Mouse (Mus musculus): ENCODE data around the gene Rpl28.

Gene Rpl28

DNA sequence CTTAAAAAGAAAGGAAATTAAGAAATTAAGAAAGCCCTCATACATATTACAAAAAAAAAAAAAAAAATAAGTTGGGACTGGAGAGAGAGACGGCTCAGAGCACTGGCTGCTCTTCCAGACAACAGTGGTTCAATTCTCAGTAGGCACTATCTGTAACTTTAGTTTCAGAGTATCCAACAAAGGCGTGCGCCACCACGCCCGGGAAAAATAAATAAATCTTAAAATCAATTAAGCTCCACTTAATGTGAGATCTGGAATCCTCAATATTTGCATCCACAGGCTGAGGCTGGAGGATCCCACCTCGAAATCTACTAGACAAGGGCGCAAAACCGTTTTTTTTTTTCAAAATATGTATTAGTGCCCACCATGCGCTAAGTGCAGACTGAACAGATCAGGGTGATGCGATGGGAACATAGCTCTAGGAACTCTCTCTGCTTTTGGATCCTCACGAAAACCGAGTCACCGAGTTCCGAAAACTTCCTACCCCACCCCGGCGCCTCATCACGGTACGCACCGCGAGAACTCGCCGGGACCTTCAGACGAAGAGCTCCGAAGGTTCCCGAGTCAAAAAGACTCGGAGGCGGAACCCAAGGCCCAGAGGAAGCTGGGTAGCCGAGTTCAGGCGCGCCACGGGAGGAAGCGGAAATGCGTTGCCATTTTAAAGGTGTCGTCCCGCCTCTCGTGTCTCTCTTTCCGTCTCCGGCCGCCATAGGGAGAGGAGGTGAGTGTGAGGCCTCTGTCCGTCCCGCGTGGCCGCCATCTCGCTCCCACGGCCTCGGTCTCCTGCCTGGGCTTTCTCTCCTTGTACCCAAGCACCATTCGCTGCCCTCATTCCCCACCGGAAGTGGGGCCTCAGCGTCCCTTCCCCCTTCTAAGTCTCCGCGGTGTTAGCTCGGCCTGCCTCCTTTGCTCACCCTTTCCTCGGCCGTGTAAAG lies at the start of gene Rpl28:
Gene Rpl28 (plus strand): TSS at position 597 of the 935 bp plus-strand sequence.
- DNase-seq (ENCODE audit: low spot score): peak; percentile 95

DNA sequence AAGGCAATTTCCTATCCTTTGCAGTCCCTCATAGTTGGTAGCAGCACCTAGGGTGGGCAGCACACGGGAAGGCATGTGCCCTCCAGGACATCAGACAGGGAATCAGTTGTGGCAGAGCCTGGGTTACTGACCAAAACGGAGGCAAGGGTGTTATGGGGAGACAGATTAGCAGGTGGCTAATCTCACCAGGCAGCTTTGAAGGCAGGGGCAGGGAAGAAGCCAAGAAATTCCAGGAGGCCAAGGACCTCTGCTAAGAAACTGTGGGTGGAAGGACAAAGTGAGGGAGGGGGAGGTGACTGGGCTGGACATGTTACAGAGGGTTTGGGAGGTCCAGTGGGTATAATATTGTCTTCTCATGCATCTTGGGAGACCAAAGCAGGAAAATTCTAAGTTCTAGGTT lies 49.3 kb upstream of the Rpl28 start:
- peak; percentile 20 for DNase-seq (ENCODE audit: low spot score)

DNA sequence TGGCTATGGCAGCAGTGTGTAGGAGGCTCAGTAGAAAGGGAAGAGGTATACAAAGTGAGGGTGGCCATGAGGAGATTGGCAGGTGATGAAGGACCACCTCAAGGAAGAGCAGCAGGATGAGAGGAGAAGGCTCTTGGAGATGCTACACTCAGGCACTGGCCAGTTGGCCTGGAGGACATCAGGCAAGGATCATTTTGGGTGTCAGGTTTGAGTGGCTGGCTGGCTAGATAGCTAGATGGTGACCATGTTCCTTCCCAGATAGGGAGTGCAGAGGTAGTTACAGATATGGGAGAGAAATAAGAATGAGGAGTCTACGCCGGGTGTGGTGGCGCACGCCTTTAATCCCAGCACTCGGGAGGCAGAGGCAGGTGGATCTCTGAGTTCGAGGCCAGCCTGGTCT lies 47.8 kb upstream of the Rpl28 start:
- DNase-seq (ENCODE audit: low spot score): no peak

DNA sequence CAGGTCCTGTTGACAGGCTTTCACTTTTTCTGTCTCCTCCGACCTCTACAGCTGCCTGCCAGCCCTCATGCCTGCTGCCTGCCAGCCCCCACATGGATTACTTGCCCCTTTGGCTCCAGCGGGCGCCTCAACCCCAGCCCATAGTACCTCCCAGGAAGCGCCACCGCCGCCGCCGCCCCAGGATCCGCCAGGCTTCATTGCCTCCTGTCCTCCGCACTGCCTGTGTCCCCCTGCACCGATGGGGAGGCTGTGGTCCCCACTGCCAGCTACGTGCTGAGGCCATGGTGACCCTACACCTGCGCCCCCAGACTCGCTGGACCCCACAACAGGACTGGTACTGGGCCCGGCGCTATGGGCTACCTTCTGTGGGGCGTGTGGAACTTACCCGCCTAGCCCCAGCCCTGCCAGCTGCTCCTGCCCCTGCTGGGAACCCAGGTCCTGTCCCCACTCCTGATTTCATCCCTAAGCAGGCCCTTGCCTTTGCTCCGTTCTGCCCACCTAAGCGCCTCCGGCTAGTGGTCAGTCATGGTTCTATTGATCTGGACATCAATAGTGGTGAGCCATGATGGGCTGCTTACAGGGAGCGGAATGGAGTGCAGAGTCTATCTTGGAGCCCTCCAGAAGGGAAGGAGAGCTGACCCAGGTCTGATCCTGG lies 46.2 kb upstream of the Rpl28 start:
- no peak for DNase-seq (ENCODE audit: low spot score)

DNA sequence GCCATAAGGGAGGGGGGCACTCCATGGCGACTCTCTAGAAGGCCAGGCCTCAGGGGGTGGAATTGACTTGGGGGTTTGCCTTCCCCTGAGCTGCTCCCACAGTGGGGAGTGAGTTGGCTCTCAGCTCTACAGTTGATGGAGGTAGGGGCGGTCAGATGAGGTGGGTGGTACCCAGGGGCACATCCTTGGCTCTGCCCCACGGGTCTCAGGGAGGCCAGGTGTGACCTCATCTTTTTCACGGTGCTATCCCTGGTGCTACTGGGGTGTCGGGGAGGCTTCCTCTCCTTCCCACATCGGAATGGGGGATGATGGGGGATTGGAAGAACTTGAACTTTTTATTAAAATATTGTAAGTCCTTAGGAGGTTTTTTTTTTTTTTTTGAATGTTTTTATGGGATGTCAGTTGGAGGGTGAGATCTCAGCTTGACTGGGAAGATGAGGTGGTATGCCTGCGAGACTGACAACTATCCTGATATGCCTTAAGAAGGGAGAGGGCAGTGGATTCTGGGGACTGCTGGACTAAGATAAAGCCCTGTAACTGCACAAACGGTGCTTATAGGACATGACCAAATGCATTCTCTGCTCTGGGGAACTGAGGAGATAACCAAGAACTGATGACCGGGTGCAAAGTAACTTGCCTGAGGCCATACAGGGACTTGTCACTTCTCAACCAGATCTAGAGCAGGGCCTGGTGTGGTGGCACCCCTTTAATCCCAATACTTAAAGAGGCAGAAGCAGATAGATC lies 45.3 kb upstream of the Rpl28 start:
- no peak for DNase-seq (ENCODE audit: low spot score)

DNA sequence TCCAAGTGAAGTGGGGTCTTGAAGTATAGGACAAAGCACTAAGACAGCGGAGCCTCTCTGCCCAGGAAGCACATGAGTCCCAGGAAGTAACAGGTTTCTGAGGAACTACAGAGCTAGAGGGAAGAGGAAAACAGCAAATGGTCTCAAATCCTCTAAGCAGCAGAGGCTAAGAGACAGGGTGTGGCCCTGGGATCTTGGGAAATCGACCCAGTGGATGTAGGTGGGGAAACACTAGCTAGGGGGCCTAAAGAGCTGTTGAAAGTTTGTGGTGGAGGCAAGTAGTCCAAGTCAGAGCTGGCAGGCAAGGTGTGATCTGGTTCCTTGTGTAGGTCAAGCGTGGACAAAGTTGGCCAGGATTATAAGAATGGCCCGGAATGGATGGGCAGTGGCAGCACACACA lies 44.4 kb upstream of the Rpl28 start:
- no peak for DNase-seq (ENCODE audit: low spot score)

DNA sequence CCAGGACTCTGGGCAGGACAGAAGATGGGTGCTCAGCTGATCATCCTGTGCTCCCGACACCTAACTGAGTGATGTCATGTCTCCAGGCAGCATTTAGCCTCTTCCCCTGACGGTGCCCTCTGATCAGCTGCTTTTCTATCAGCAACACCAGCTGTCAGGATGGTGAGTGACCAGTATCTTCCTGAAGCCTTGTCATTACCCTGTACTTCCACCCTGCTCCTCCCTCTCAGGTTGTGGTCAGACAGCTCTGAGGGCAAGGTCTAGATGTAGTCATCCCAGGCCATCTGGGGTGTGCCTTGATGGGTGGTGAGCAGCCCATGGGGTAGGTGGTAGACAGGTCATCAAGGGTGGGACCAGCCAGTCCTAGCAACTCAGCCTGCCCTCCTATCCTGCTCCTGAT lies 43.5 kb upstream of the Rpl28 start:
- DNase-seq (ENCODE audit: low spot score): no peak

DNA sequence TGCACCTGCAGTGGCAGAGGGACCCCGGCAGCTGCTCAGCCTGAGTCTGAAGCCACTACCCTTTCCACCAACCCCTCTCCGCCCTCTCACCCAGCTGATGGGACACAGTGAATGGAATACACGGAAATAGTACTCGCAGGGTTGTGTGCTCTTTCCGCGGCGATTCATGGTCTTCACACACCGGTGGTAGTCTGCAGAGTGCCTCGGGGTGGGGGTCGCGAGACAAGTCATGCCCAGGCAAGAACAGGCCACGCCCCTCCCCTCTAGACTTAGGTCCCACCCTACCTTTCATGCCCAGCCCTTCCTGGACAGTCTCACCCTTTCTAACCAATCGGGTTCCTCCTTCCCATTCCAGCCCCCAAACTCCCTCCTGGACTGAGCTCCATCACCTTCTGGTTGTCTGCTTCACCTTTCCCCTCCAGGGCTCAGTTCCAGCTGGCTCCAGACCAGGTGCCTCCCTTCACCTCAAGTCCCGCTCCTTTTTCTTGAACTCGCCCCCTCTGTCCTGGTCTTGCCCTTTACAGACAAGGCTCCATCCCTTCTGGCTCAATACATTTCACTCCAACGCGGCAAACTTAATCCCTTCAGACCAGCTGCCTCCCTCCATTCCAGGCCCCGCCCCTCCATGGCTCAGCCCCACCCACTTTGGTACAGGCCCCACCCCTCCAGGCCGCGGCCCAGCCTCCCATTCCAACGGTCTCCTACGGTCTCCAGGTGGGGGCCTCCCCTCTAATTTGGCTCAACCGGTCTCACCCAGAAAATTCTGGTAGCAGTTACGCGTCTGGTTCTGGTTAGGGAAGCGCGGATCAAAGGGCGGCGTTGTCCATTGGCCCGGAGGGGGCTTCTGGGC lies 40.5 kb upstream of the Rpl28 start:
- peak; percentile 80 for DNase-seq (ENCODE audit: low spot score)

DNA sequence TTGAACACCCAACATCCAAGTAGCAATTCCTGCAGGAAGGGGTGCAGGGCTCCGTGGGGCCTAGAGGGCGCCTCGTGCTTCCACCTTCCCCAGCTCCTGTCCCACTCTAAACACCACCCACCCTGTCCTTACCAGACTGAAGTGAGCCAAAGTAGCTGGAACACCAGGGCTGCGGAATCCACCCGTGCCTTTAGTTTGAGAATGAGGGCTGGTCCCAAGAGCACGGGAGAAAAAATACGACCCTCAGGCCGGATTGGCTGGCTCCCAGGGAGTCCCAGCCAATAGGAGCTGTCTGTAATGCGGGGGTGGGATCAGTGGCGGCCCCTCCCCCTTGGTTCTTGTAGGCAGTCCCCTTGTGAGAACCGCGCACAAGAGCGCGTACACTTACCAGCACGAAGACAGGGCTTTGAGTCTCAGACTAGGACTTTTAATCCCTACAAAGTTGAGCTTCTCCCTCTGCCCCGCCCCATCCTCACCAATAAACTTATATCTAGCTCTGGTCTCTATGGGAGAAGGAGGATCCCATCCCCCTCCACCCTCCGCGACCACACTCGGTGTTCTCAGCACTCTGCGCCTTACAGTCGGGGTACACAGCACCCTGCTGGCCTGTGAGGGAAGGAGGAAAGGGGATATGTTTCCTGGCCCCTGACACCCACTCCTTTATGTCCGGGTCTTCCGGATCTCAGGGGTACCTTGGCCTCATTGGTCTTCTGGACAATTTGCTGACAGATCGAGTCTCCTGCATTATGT lies 39.7 kb upstream of the Rpl28 start, which contains the start of gene Cox6b2:
Gene Cox6b2 (minus strand): TSS at position 274 of the 750 bp plus-strand sequence.
- peak; percentile 92 for DNase-seq (ENCODE audit: low spot score)

DNA sequence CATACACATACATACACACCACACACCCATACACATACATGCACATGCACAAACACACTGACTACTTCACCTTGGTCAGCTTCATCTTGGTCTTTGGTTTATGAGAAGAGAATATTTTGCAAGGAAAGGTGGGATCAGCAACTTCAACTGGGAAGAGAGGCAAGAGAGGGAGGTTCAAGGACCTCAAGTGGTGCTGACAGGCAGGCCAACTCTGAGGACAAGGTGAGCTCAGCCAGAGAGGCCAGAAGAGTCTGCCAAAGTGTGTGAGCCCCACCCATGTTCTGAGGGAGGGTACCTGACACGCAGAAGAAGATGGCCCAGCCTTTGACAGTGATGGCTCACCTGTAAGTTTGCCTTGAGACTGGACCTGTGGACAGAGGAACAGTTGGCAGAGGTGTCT lies 33.0 kb upstream of the Rpl28 start:
- no peak for DNase-seq (ENCODE audit: low spot score)

DNA sequence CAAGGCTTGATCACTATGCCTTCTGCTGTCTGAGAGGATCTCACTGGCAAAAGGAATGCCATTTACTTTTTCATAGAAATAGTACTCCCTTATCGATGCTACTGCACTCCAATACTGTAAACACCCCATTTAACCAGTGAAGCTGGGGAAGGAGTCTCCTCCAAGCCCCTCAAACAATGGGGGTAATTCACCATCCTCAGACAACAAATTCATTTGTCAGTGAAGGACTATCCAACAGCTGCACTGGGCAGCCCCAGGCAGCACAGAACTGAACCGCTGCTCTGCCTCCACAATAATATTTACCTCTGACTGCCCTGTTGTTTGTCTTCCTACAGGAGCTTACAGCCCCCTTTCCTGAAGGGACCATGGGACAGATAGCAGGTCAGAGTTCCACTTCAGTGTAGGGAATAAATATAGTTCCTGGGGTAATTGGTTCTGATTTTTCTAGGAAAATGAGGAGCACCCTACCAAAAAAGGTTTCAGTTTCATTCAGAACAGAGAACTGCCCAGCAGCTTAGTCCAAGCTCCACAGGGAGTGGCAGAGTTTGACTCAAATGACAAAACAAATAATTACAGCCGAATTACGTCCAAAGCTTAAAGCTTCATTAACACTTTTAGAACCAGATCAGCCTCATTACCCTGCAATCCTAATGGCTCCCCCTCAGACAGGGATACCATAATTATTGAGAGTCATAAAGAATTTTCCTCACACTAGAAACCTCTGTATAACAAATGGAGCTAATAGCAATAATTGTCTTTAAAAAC lies 27.5 kb upstream of the Rpl28 start:
- no peak for DNase-seq (ENCODE audit: low spot score)

DNA sequence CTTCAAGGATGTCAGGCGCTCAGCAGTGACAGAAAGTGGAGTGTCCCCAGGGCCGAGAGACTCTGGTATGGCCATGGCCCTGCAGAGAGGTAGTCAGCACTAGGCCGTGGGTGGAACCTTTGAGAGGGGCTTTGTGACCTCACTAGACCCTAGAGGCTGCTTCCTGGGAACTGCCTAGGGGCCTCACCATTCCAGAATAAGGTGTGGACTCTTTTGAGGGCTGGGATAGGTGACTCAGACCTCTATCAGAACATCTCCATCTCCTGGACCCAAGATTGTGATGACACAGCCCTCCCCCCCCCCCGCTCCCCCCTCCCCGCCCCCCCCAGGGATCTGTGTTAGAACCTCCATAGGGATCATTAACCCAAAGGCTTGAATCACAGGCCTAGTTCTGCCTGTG lies 21.5 kb upstream of the Rpl28 start, which contains the start of gene Fam71e2:
Gene Fam71e2 (minus strand): TSS at position 101 of the 400 bp plus-strand sequence.
- no peak for DNase-seq (ENCODE audit: low spot score)

DNA sequence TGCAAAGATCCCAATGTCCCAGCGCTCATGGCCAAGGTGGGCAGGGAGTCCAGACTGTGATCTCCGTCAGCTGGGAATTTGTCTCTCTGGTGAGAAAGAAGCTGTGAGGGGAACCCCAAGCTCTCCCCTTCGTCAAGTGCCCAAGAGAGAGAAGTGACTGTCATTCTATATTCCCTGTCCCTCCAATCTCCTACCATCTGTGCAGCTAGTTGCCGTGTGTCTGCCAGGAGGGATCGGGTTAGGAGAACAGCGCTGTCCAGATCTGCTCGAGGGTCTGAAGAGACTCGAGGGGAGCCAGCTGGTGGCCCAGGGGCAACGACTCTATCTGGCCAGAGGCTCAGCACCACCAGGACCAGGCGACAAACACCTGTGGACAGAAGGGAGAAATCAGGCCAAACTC lies 16.5 kb upstream of the Rpl28 start:
- no peak for DNase-seq (ENCODE audit: low spot score)

DNA sequence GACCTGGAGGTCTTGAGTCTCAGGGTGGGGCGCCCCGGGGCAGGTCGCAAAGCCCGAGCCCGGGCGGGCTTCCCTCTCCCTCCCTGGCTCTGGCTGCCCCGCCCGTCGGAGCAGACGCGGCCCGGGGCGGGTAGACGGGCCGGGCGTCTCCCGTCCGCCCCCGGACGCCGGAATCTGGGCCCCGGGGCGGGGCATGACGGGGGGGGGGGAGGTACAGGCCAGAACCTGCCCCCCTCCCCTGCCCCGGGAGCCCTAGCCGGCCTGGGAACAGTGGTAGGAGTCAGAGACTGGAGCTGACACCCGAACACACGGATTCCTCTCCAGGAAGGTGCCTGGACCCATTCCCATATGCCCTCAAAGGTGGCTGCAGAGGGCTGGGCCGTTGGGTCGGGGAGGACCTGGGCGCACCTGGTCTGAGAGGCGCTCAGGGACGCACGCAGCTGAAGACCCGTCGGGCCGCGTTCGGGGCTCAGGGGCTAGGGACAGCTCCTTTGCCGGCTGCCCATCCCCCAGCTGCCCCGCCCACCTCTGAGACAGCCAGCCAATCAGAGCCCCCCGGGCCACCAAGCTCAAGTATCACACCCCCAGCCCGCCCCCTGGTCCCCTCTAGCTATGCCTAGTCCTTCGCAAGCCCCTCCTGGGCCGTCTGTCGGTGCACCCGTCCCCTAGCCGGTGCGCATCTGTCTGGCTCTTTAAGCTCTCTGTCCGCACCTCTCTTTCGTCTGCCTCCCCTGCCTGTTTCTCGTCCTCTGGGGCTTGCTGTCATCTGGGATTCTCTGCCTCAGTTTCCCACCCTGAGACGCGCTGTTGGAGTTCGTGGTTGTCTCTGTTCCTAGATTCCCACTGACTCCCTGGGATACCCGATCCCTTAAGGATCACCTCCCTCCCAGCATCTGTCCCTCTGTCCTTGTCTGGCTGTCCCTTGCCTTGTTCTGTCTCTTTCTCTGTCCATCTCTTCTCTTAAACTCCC lies 15.5 kb upstream of the Rpl28 start:
- peak; percentile 70 for DNase-seq (ENCODE audit: low spot score)

DNA sequence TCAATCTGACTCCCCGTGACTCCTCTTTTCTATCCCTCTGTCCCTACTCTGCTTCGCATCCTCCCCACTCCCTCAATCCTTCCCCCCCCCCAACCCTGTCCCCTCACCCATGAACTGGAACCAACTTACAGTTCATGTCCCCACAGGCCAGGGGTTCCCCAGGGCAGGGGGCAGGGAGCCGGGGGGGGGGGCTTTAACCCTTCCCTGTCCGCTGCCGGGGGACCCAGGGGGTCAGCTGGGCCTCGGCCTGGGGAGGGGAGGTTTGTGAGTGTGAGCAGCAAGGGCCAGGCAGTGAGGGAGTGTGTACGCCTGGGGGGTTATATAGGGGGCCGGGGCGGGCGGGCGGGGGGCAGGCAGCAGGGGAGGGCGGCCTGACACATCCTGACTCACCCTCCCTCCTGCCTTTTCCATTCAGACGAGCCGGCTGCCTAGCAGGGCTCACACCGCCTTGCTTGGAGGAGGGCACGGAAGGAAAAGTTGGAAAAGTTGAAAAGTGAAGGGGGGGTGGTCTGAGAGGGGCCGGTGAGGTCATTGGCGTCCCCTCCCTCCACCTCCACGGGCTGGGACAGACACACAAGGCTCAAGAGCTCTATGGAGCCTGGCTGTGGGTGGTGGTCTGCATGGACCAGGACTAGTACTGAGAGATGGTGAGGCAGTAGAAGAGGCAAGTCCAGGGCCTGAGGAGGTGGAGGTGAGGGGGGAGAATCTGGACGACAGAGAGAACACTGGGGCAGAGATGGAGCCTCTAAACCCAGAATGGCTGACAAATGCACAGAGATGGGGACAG lies 14.6 kb upstream of the Rpl28 start:
- no peak for DNase-seq (ENCODE audit: low spot score)

DNA sequence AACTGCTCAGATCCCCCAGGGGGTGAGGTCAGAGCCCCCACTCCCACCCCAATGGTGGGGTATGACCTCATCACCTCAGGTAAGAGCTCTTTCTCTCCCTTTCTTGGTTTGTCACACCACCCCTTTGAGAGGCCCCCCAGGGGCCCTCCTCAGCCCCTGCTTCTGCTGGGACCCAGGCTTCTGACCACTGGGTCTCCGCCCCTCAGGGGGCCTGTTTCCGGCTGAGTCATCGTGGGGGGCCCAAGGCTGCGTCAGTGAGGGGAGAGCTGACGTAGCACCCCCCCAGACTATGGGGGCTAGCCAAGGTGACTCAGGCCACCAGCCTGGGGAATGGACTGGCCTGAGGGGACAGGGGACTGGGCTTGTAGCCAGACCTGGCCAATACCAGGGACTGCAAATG lies 12.8 kb upstream of the Rpl28 start:
- DNase-seq (ENCODE audit: low spot score): no peak

DNA sequence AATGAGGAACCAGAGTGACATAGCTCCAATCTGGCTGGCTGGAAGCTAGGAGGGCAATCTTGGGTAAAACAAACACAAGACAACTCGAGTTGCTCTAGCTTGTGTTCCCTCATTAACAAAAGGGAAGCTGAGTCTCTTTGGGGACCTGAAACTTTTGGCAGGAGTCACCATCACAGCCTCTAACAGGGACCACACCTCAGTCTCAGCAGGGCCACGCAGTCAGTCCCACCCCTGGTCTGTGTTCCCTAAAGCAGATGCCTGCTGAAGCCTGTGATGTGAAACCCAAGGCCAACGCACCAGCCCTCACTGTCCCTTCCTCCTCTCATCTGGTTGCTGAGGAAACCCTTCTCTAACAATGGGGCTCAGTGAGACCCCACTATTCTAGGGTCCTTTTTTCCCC lies 10.5 kb upstream of the Rpl28 start:
- DNase-seq (ENCODE audit: low spot score): no peak

DNA sequence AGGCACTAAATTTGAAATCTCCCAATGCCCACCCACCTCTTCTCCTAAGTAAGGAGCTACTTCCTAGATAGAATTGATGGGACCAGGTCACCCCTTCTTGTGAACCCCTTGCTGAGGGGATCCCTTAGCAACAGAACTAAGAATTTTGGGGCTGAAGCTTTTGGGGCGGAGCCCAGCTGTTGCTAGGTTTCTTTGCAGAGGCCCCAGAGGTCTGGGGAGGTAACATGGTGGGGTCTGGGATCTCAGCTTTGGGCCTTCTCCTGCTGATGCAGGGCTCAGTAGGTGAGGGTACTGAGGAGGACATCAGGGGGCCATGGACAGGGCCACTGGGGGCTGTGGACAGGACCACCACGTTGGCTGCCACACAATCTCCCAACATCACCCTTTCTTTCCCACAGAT lies 9.9 kb upstream of the Rpl28 start, which contains the start of the genes Il11 and Tmem190:
Gene Il11 (minus strand): TSS at position 101 of the 400 bp plus-strand sequence.
Gene Tmem190 (plus strand): TSS at position 179 of the 400 bp plus-strand sequence.
- no peak for DNase-seq (ENCODE audit: low spot score)
